Mouse (Mus musculus): ENCODE measurements at regions not wholly inside any gene's neighbourhood (a gene's known extent, or its start where the extent isn't known, plus 50 kb on each side); places are given as distances from the start of the nearest gene placed in this dataset.
A peak's percentile ranks its signal among the peaks of the same experiment; 100 is the strongest.

- Histone ChIP-seq H3K36me3 (ENCODE audit: control insufficient read depth, insufficient read depth, low read length, poor library complexity, severe bottlenecking) (no peaks in the 10 kb centered on the region), H3K27me3 (ENCODE audit: control insufficient read depth, insufficient read depth, low read length, poor library complexity, severe bottlenecking) (no peaks in the 10 kb centered on the region)
- DNase-seq (ENCODE audit: low read depth, low spot score), result no peak
Measured at GRCm38 (mm10) chr3:100401080-100401479, 88.0 kb downstream of the Tent5c start.

- Histone ChIP-seq H3K27me3 (ENCODE audit: control insufficient read depth, insufficient read depth, low read length, poor library complexity, severe bottlenecking) (no peaks in the 10 kb centered on the region), H3K36me3 (ENCODE audit: control insufficient read depth, insufficient read depth, low read length, poor library complexity, severe bottlenecking) (no peaks in the 10 kb centered on the region)
- DNase-seq (ENCODE audit: low read depth, low spot score), result no peak
Measured at GRCm38 (mm10) chr3:100397491-100397890, 91.6 kb downstream of the Tent5c start.

- Histone ChIP-seq H3K36me3 (ENCODE audit: control insufficient read depth, insufficient read depth, low read length, poor library complexity, severe bottlenecking) (no peaks in the 10 kb centered on the region), H3K27me3 (ENCODE audit: control insufficient read depth, insufficient read depth, low read length, poor library complexity, severe bottlenecking) (no peaks in the 10 kb centered on the region)
- no peak for DNase-seq (ENCODE audit: low read depth, low spot score)
Measured at GRCm38 (mm10) chr3:100394911-100395604, 94.1 kb downstream of the Tent5c start.

GRCm38 (mm10) chr3:100393956-100394355, 95.2 kb downstream of the Tent5c start:
- no peak for DNase-seq (ENCODE audit: low read depth, low spot score)
- no peaks in the 10 kb centered on the region for H3K27me3 ChIP-seq (ENCODE audit: control insufficient read depth, insufficient read depth, low read length, poor library complexity, severe bottlenecking)
- no peaks in the 10 kb centered on the region for H3K36me3 ChIP-seq (ENCODE audit: control insufficient read depth, insufficient read depth, low read length, poor library complexity, severe bottlenecking)

GRCm38 (mm10) chr3:100382181-100382580, 106.9 kb downstream of the Tent5c start:
- H3K36me3 ChIP-seq (ENCODE audit: control insufficient read depth, insufficient read depth, low read length, poor library complexity, severe bottlenecking), result no peaks in the 10 kb centered on the region
- H3K27me3 ChIP-seq (ENCODE audit: control insufficient read depth, insufficient read depth, low read length, poor library complexity, severe bottlenecking), result no peaks in the 10 kb centered on the region
- DNase-seq (ENCODE audit: low read depth, low spot score), result no peak

GRCm38 (mm10) chr3:100381363-100381762, 107.8 kb downstream of the Tent5c start:
- H3K27me3 ChIP-seq (ENCODE audit: control insufficient read depth, insufficient read depth, low read length, poor library complexity, severe bottlenecking), result no peaks in the 10 kb centered on the region
- DNase-seq (ENCODE audit: low read depth, low spot score), result no peak
- no peaks in the 10 kb centered on the region for H3K36me3 ChIP-seq (ENCODE audit: control insufficient read depth, insufficient read depth, low read length, poor library complexity, severe bottlenecking)

- no peak for DNase-seq (ENCODE audit: low read depth, low spot score)
- H3K36me3 ChIP-seq (ENCODE audit: control insufficient read depth, insufficient read depth, low read length, poor library complexity, severe bottlenecking), result no peaks in the 10 kb centered on the region
- H3K27me3 ChIP-seq (ENCODE audit: control insufficient read depth, insufficient read depth, low read length, poor library complexity, severe bottlenecking), result no peaks in the 10 kb centered on the region
Measured at GRCm38 (mm10) chr3:100376162-100376561, 113.0 kb downstream of the Tent5c start.

- no peak for DNase-seq (ENCODE audit: low read depth, low spot score)
- no peaks in the 10 kb centered on the region for H3K27me3 ChIP-seq (ENCODE audit: control insufficient read depth, insufficient read depth, low read length, poor library complexity, severe bottlenecking)
- no peaks in the 10 kb centered on the region for H3K36me3 ChIP-seq (ENCODE audit: control insufficient read depth, insufficient read depth, low read length, poor library complexity, severe bottlenecking)
Measured at GRCm38 (mm10) chr3:100366884-100367840, 122.0 kb downstream of the Tent5c start.

- Histone ChIP-seq H3K36me3 (ENCODE audit: control insufficient read depth, insufficient read depth, low read length, poor library complexity, severe bottlenecking) (no peaks in the 10 kb centered on the region), H3K27me3 (ENCODE audit: control insufficient read depth, insufficient read depth, low read length, poor library complexity, severe bottlenecking) (no peaks in the 10 kb centered on the region)
- DNase-seq (ENCODE audit: low read depth, low spot score), result no peak
Measured at GRCm38 (mm10) chr3:100366447-100366846, 122.7 kb downstream of the Tent5c start.

GRCm38 (mm10) chr3:100365354-100365945, 123.7 kb downstream of the Tent5c start:
- Histone ChIP-seq H3K27me3 (ENCODE audit: control insufficient read depth, insufficient read depth, low read length, poor library complexity, severe bottlenecking) (no peaks in the 10 kb centered on the region), H3K36me3 (ENCODE audit: control insufficient read depth, insufficient read depth, low read length, poor library complexity, severe bottlenecking) (no peaks in the 10 kb centered on the region)
- no peak for DNase-seq (ENCODE audit: low read depth, low spot score)

GRCm38 (mm10) chr3:100364706-100365105, 124.4 kb downstream of the Tent5c start:
- DNase-seq (ENCODE audit: low read depth, low spot score), result no peak
- Histone ChIP-seq H3K36me3 (ENCODE audit: control insufficient read depth, insufficient read depth, low read length, poor library complexity, severe bottlenecking) (no peaks in the 10 kb centered on the region), H3K27me3 (ENCODE audit: control insufficient read depth, insufficient read depth, low read length, poor library complexity, severe bottlenecking) (no peaks in the 10 kb centered on the region)

GRCm38 (mm10) chr3:100362983-100363382, 126.1 kb downstream of the Tent5c start:
- DNase-seq (ENCODE audit: low read depth, low spot score), result no peak
- no peaks in the 10 kb centered on the region for H3K27me3 ChIP-seq (ENCODE audit: control insufficient read depth, insufficient read depth, low read length, poor library complexity, severe bottlenecking)
- no peaks in the 10 kb centered on the region for H3K36me3 ChIP-seq (ENCODE audit: control insufficient read depth, insufficient read depth, low read length, poor library complexity, severe bottlenecking)

- Histone ChIP-seq H3K27me3 (ENCODE audit: control insufficient read depth, insufficient read depth, low read length, poor library complexity, severe bottlenecking) (no peaks in the 10 kb centered on the region), H3K36me3 (ENCODE audit: control insufficient read depth, insufficient read depth, low read length, poor library complexity, severe bottlenecking) (no peaks in the 10 kb centered on the region)
- no peak for DNase-seq (ENCODE audit: low read depth, low spot score)
Measured at GRCm38 (mm10) chr3:100360019-100360418, 129.1 kb downstream of the Tent5c start.

- peak; percentile 29 for DNase-seq (ENCODE audit: low read depth, low spot score)
- Histone ChIP-seq H3K36me3 (ENCODE audit: control insufficient read depth, insufficient read depth, low read length, poor library complexity, severe bottlenecking) (no peaks in the 10 kb centered on the region), H3K27me3 (ENCODE audit: control insufficient read depth, insufficient read depth, low read length, poor library complexity, severe bottlenecking) (no peaks in the 10 kb centered on the region)
Measured at GRCm38 (mm10) chr3:100359036-100359435, 130.1 kb downstream of the Tent5c start.

GRCm38 (mm10) chr3:100333478-100333877, 155.6 kb downstream of the Tent5c start:
- Histone ChIP-seq H3K36me3 (ENCODE audit: control insufficient read depth, insufficient read depth, low read length, poor library complexity, severe bottlenecking) (no peaks in the 10 kb centered on the region), H3K27me3 (ENCODE audit: control insufficient read depth, insufficient read depth, low read length, poor library complexity, severe bottlenecking) (no peaks in the 10 kb centered on the region)
- DNase-seq (ENCODE audit: low read depth, low spot score), result no peak

Measured in splenic B cell, adult 2 months (primary cell).